Mouse (Mus musculus) olfactory bulb, adult 2 months (tissue): ENCODE results near the gene Sox6.

Experiments
- CTCF ChIP-seq: fragments of 200-500 bp; IDR thresholded peaks from 2 replicates; pipeline ENCODE4 v1.5.1; 2012; ENCODE audit warnings: low read depth, mild to moderate bottlenecking, low read length, moderate library complexity; ENCODE audit not compliant: insufficient read depth
- POLR2A ChIP-seq: fragments of 200-500 bp; IDR thresholded peaks from 2 replicates; pipeline ENCODE4 v1.6.1; 2012; ENCODE audit warnings: mild to moderate bottlenecking, low read depth, low read length, moderate library complexity; ENCODE audit not compliant: insufficient read depth

- TF ChIP-seq CTCF, result no peak
- TF ChIP-seq POLR2A, result no peak
Observed at GRCm38 (mm10) chr7:115537636-115538035, 501.0 kb downstream of the Sox6 start.
